Mouse (Mus musculus) lung, postnatal 0 days (tissue): ENCODE data around the gene Plbd2. TPM values are rescaled to one million over a fixed set of nuclear protein-coding genes. Genes with fewer than 3 reads are reported as not detected.

ENCODE experiments used
- ATAC-seq: fragments of 200-750 bp; cut with Nextera tagmentation; 2 replicates; pipeline ENCODE4 v1.8.0; 2017; ENCODE audit warnings: moderate library complexity
- DNase-seq: peaks from one replicate; pipeline ENCODE4 v3.0.0-alpha.2; 2016; ENCODE audit warnings: low spot score
- H3K27ac ChIP-seq: fragments of 300-500 bp; sonication (generic); 2 replicates; pipeline ENCODE4 v1.5.1; 2014; ENCODE audit warnings: antibody characterized with exemption, mild to moderate bottlenecking, low read length, mixed read lengths
- H3K27me3 ChIP-seq: fragments of 300-500 bp; sonication (generic); replicated peaks from 2 replicates; pipeline ENCODE4 v1.6.1; 2014; ENCODE audit warnings: low read length, mixed read lengths; ENCODE audit not compliant: insufficient read depth
- H3K36me3 ChIP-seq: fragments of 300-500 bp; sonication (generic); 2 replicates; pipeline ENCODE4 v1.6.1; 2014; ENCODE audit warnings: low read length, mixed read lengths; ENCODE audit not compliant: insufficient read depth
- H3K4me1 ChIP-seq: fragments of 300-500 bp; sonication (generic); 2 replicates; pipeline ENCODE4 v1.6.1; 2014; ENCODE audit warnings: antibody characterized with exemption, low read depth, low read length, mixed read lengths; ENCODE audit not compliant: insufficient read depth
- H3K4me2 ChIP-seq: fragments of 300-500 bp; sonication (generic); replicated peaks from 2 replicates; pipeline ENCODE4 v1.6.1; 2014; ENCODE audit warnings: low read depth, mild to moderate bottlenecking, low read length, moderate library complexity, mixed read lengths
- H3K4me3 ChIP-seq: fragments of 300-500 bp; sonication (generic); 2 replicates; pipeline ENCODE4 v1.5.1; 2014; ENCODE audit warnings: low read depth, low read length
- H3K9ac ChIP-seq: fragments of 300-500 bp; sonication (generic); replicated peaks from 2 replicates; pipeline ENCODE4 v1.6.1; 2014; ENCODE audit warnings: low read depth, mild to moderate bottlenecking
- H3K9me3 ChIP-seq: fragments of 300-500 bp; sonication (generic); 2 replicates; pipeline ENCODE4 v1.6.1; 2016; ENCODE audit warnings: low read length, mixed read lengths
- CTCF ChIP-seq: IDR thresholded peaks from 2 replicates; pipeline ENCODE4 v1.5.1; 2016; ENCODE audit warnings: antibody characterized with exemption, mild to moderate bottlenecking
- EP300 ChIP-seq: IDR thresholded peaks from 2 replicates; pipeline ENCODE4 v1.6.1; 2016; ENCODE audit warnings: antibody characterized with exemption, mild to moderate bottlenecking, control low read depth
- WGBS: fragments of 180-500 bp; shearing (Covaris S2); extraction: QIAGEN DNeasy Blood & Tissue Kit; methylation state at CpG from one replicate; pipeline ENCODE4 v1.1.7; 2014; 5-methylcytosine and 5-hydroxymethylcytosine counted together
- polyA plus RNA-seq: library from polyadenylated mRNA; unstranded; fragments of >200 nt; fragmentation: Nextera tagmentation; extraction: Ambion mirVana; gene quantifications from 2 replicates; pipeline ENCODE4 v1.2.1, GENCODE M21; 2015

The Plbd2 gene
- polyA plus RNA-seq, 1 experiment from 2014 or later = 69.2 TPM

- Histone ChIP-seq H3K27me3 (peaks cover 95% of the 10 kb centered on the region), H3K36me3 (no peaks in the 10 kb centered on the region), H3K4me2 (no peak overlapping the region), H3K9ac (no peak overlapping the region), H3K4me3 (no peak overlapping the region), H3K4me1 (peaks cover 6% of the 10 kb centered on the region; the same call in 1 of the 2 replicates), H3K9me3 (no peaks in the 10 kb centered on the region), H3K27ac (no peak overlapping the region)
- DNase-seq (no peak), ATAC-seq (no peak)
- 1% methylated on average over 44 of the region's 44 CpGs for WGBS
- no peak for TF ChIP-seq CTCF
- TF ChIP-seq EP300 = no peak
Measured at GRCm38 (mm10) chr5:120435006-120435681, 68.3 kb downstream of the Plbd2 start.

DNA sequence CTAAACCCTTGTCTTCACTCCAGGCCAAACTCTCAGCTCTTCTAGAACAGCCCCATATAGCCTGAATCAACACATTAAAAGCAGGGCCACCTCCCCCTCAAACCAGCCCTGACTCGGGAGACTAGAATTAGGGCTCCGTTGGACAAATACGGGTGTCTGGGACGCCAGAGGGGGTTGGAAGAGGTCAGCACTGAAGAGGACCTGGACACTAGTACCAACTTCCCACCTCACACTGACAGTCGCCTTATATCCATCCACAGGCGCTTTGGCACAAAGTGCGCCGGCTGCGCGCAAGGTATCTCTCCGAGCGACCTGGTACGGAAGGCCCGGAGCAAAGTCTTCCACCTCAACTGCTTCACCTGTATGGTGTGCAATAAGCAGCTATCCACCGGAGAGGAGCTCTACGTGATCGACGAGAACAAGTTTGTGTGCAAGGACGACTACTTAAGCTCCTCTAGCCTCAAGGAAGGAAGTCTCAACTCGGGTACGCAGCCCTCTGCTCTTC is 69.1 kb downstream of the Plbd2 start:
- no peak for DNase-seq
- no peak overlapping the region for H3K27ac ChIP-seq
- H3K9ac ChIP-seq = no peak overlapping the region
- WGBS = 5% methylated on average over 21 of the region's 21 CpGs
- no peak for ATAC-seq
- no peak for TF ChIP-seq CTCF
- TF ChIP-seq EP300 = no peak
- peaks cover 6% of the 10 kb centered on the region; the same call in 1 of the 2 replicates for H3K4me1 ChIP-seq
- H3K36me3 ChIP-seq = no peaks in the 10 kb centered on the region
- H3K9me3 ChIP-seq = no peaks in the 10 kb centered on the region
- peaks cover 95% of the 10 kb centered on the region for H3K27me3 ChIP-seq
- no peak overlapping the region for H3K4me3 ChIP-seq
- H3K4me2 ChIP-seq = no peak overlapping the region

Other genes starting within 250 kb of the Plbd2 start
- not detected in 2 replicates for gene Lhx5, start 71.9 kb downstream of the Plbd2 start, polyA plus RNA-seq
- gene Sdsl, start 30.8 kb downstream of the Plbd2 start, polyA plus RNA-seq = 1.7 and 1.8 TPM in 2 replicates
- gene Sds, start 27.1 kb downstream of the Plbd2 start, polyA plus RNA-seq = not detected in 2 replicates
- gene Slc8b1, start 7.5 kb upstream of the Plbd2 start, polyA plus RNA-seq = 12.1 and 14.7 TPM in 2 replicates
- 17.5 and 19.7 TPM in 2 replicates for gene Tpcn1, start 85.0 kb upstream of the Plbd2 start, polyA plus RNA-seq
- 1.7 and 2.0 TPM in 2 replicates for gene Iqcd, start 85.4 kb upstream of the Plbd2 start, polyA plus RNA-seq
- gene Rita1, start 109.0 kb upstream of the Plbd2 start, polyA plus RNA-seq = 9.9 and 10.0 TPM in 2 replicates
- gene Ddx54, start 109.1 kb upstream of the Plbd2 start, polyA plus RNA-seq = 24.9 and 25.4 TPM in 2 replicates
- gene Cfap73, start 130.6 kb upstream of the Plbd2 start, polyA plus RNA-seq = 1.3 and 2.0 TPM in 2 replicates
- not detected in 2 replicates for gene Rasal1, start 145.2 kb upstream of the Plbd2 start, polyA plus RNA-seq
- gene Dtx1, start 208.3 kb upstream of the Plbd2 start, polyA plus RNA-seq = 0.48 and 0.70 TPM in 2 replicates
- gene Oas2, start 246.2 kb upstream of the Plbd2 start, polyA plus RNA-seq = 0.21 and 0.31 TPM in 2 replicates